Mouse (Mus musculus) layer of hippocampus, adult 2 months (tissue): Measurements from ENCODE around the gene Timm13. TPM values are rescaled to one million over a fixed set of nuclear protein-coding genes. Genes with fewer than 3 reads are reported as not detected.

Experiments
- DNase-seq, 2 experiments: peaks; one replicate each; pipeline ENCODE4 v3.0.0; 2022; ENCODE audit warnings: low spot score in 2 of 2
- H3K27ac ChIP-seq: fragments of 200-600 bp; 2 replicates; pipeline ENCODE4 v1.8.1; 2022
- H3K4me3 ChIP-seq: fragments of 200-600 bp; 2 replicates; pipeline ENCODE4 v1.8.1; 2022; ENCODE audit warnings: mild to moderate bottlenecking
- CTCF ChIP-seq: fragments of 200-600 bp; conservative IDR thresholded peaks from 2 replicates; pipeline ENCODE4 v1.8.1; 2022; ENCODE audit warnings: antibody characterized with exemption, mild to moderate bottlenecking, moderate library complexity
- total RNA-seq, 2 experiments: library from RNA; stranded (reverse); gene quantifications; 2 replicates each; pipeline ENCODE4 v1.2.3; 2021

Timm13 gene
- total RNA-seq, 2 experiments from 2014 or later = 134 to 145 TPM

DNA sequence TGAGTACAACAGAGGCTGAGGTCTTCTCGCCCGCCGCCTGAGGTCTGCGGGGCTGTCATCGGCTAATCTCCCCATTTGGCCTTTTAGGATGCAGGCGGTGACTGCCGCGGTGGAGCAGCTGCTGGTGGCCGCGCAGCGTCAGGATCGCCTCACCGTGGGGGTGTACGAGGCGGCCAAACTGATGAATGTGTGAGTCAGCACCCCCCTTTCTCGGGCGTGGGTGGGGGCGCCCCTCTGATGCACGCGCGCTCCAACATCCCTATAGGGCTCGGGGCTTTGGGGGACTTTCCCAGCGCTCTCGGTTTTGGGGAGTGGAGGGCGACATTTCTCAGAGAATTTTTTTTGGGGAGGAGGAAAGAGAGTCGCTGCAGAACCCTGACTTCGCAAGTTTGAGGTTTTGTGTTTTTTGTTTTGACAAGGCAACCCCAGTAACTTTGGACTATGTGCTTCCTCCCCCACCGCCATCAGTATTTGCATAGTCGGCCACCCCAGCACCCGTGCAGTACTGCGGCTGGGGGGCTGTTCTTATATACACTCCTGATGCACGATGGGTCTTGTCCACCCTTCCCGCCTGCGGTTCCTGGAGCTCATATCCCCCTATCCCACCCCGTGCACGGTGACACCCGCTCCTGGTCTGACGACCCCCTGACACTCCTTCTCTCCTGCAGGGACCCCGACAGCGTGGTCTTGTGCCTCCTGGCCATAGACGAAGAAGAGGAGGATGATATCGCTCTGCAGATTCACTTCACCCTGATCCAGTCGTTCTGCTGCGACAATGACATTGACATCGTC lies 29.8 kb upstream of the Timm13 start:
- peak in 1 of 2 experiments; percentile 60 for DNase-seq
- peak overlapping the region; percentile 88 for H3K27ac ChIP-seq
- no peak for TF ChIP-seq CTCF
- H3K4me3 ChIP-seq = peak overlapping the region; percentile 65

- TF ChIP-seq CTCF = no peak
- Histone ChIP-seq H3K27ac (peak within 1 kb of the TSS; percentile 97), H3K4me3 (peak within 1 kb of the TSS; percentile 76)
- DNase-seq = peak; percentile 97 to 99
These were observed 28.8 kb upstream of the Timm13 start, which contains the start of gene Gadd45b for GRCm38 (mm10) chr10:80929299-80930226. Gene Gadd45b, plus strand, starts transcription at chr10:80930073.

DNA sequence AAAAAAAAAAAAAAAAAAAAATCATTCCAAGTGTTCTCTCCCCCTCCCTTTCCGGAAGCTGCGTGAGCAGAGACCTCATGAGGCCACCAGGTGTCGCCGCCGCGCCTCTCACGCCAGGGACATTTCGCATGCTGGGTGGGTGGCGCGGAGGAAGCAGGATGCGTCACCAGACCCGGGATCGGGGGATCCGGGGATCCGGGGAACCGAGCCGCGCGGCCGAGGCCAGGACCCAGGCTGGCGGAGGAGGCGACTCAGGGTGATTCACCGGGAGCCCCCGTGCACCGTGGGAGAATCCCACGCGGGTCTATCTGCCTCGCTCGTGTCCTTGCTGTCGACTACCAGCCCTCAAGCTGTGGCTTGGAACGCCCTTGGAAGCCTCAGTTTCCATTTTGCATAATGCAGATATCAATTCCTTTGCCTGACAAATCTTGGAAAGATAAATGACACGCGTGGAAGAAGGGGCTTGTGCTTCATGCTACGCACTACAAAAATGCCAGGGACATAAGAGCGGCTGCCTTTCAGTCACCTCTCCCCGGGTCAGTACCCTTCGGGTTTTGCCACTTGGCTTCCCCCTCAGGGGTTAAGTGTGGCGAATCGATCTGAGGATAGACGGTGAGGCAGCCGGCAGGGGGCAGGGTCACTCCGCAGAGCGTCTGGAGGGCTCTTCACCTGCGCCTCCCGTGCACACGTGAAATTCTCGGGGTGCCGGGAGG lies 28.0 kb upstream of the Timm13 start:
- H3K27ac ChIP-seq = peak overlapping the region; percentile 97
- DNase-seq = peak; percentile 92 to 95
- H3K4me3 ChIP-seq = peak overlapping the region; percentile 76
- TF ChIP-seq CTCF = peak; percentile 77

- DNase-seq = no peak
These were observed 24.7 kb upstream of the Timm13 start for GRCm38 (mm10) chr10:80925472-80925871.

GRCm38 (mm10) chr10:80921923-80922322 lies 21.2 kb upstream of the Timm13 start:
- Histone ChIP-seq H3K27ac (no peak overlapping the region), H3K4me3 (peak overlapping the region; percentile 26; the same call in 1 of the 2 replicates)
- TF ChIP-seq CTCF = no peak
- no peak for DNase-seq

More at GRCm38 (mm10) chr10:80925472-80925871, 24.7 kb upstream of the Timm13 start:
- Histone ChIP-seq H3K4me3 (no peak overlapping the region), H3K27ac (no peak overlapping the region)
- no peak for TF ChIP-seq CTCF

DNA sequence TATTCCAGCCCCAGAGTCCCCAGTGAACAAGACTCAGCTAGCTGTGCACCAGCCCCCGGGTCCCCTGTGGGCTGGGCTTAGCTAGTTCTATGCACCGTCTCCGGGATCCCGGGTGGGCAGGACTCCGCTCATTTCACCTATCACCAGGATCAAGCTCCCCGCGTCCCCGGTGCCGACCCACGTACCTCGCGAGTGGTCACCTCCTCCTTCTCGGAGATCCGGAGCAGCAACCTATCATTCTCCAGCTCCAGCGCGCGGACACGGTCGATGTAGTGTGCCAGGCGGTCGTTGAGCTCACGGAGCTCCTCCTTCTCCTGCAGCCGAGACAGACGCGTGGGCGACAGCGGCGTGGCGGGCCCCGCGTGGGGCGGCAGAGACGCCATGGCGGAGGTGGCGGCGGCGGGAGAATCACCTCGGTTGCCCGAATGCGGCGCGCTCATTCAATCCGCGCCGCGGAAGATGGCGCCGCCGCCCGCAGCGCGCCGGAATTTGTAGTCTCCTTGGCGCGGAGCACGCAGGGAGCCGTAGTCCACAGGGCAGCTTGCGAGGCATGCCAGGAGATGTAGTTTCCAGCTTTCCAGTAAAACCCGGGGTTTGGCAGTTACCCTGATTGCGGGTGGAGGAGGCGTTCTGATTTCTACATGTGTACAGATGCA lies 17.1 kb upstream of the Timm13 start, which contains the start of gene Lmnb2:
Lmnb2 (minus strand) TSS at position 467 of the 656 bp plus-strand sequence.
- Histone ChIP-seq H3K4me3 (peak within 1 kb of the TSS; percentile 84), H3K27ac (peak within 1 kb of the TSS; percentile 87)
- peak; percentile 84 to 87 for DNase-seq
- peak; percentile 18; the same call in 1 of the 2 replicates for TF ChIP-seq CTCF

GRCm38 (mm10) chr10:80917336-80917778 lies 16.6 kb upstream of the Timm13 start:
- no peak for TF ChIP-seq CTCF
- H3K27ac ChIP-seq = peak overlapping the region; percentile 87
- DNase-seq = no peak

GRCm38 (mm10) chr10:80915736-80916135 lies 15.0 kb upstream of the Timm13 start:
- Histone ChIP-seq H3K27ac (no peak overlapping the region), H3K4me3 (no peak overlapping the region)
- DNase-seq = no peak
- no peak for TF ChIP-seq CTCF

More at GRCm38 (mm10) chr10:80917336-80917778, 16.6 kb upstream of the Timm13 start:
- peak overlapping the region; percentile 84 for H3K4me3 ChIP-seq

- DNase-seq = no peak
- TF ChIP-seq CTCF = no peak
- H3K27ac ChIP-seq = no peak overlapping the region
- H3K4me3 ChIP-seq = no peak overlapping the region
These were observed 14.5 kb upstream of the Timm13 start for GRCm38 (mm10) chr10:80915260-80915659.

- no peak for DNase-seq
- Histone ChIP-seq H3K27ac (no peak overlapping the region), H3K4me3 (no peak overlapping the region)
- no peak for TF ChIP-seq CTCF
These were observed 13.5 kb upstream of the Timm13 start for GRCm38 (mm10) chr10:80914253-80914656.

GRCm38 (mm10) chr10:80913364-80914011 lies 12.7 kb upstream of the Timm13 start:
- TF ChIP-seq CTCF = no peak

More at GRCm38 (mm10) chr10:80913364-80914011, 12.7 kb upstream of the Timm13 start:
- DNase-seq = no peak
- Histone ChIP-seq H3K4me3 (no peak overlapping the region), H3K27ac (no peak overlapping the region)
